ENCODE assay signal across 22 mouse cellular contexts in genomic region chr4:134352929-134353328, GRCm38 (mm10). TPM values are rescaled to one million over a fixed set of nuclear protein-coding genes. Genes with fewer than 3 reads are reported as not detected.
"Had no signal": no experiment of that assay in that cellular context is flagged by ENCODE, and none has a peak within 500 bp of the region (broad histone marks: within the 10 kb centered on the region; RNA-seq: fewer than 3 reads in every experiment).

No protein-coding gene starts in this region.

- ATAC-seq: liver, postnatal 0 days; lung, postnatal 0 days; midbrain, embryonic 13.5 days; midbrain, embryonic 16.5 days had no signal

- H3K9ac ChIP-seq: limb, embryonic 12.5 days; limb, embryonic 15.5 days; liver, embryonic 14.5 days; liver, postnatal 0 days; lung, embryonic 14.5 days; midbrain, embryonic 13.5 days; neural tube, embryonic 13.5 days had no signal

- DNase-seq: left cerebral cortex, postnatal 4 days; liver, postnatal 0 days; lung, embryonic 14.5 days; retina, postnatal 1 day; right cerebral cortex, postnatal 25 days; thymus, adult 18-20 months; thymus, postnatal 36 days had no signal

- H3K4me2 ChIP-seq: limb, embryonic 12.5 days; limb, embryonic 15.5 days; liver, embryonic 11.5 days; lung, embryonic 14.5 days; midbrain, embryonic 13.5 days; neural tube, embryonic 13.5 days had no signal

- H3K27ac ChIP-seq: limb, embryonic 12.5 days; limb, embryonic 15.5 days; liver, embryonic 14.5 days; macrophage; midbrain, embryonic 13.5 days; neural tube, embryonic 13.5 days had no signal

- H3K9me3 ChIP-seq: limb, embryonic 12.5 days; limb, embryonic 15.5 days; midbrain, embryonic 13.5 days; neural tube, embryonic 13.5 days had no signal

- H3K4me3 ChIP-seq: limb, embryonic 12.5 days; limb, embryonic 15.5 days; midbrain, embryonic 13.5 days; myocyte; neural tube, embryonic 13.5 days had no signal

- H3K36me3 ChIP-seq: limb, embryonic 12.5 days; limb, embryonic 15.5 days; midbrain, embryonic 13.5 days; neural tube, embryonic 13.5 days had no signal

RNA-seq across cellular contexts. Expression of gene Slc30a2, which starts 9.9 kb away (rescaled TPM):
- total RNA-seq: layer of hippocampus, postnatal 14 days; left cerebral cortex, postnatal 4 days; monocyte, adult 5-6 weeks; neutrophil, adult 5-6 weeks had no signal
- polyA plus RNA-seq: liver, embryonic 11.5 days; liver, postnatal 0 days; macrophage had no signal

RNA-seq across cellular contexts. Expression of gene Extl1, which starts 30.7 kb away (rescaled TPM):
- total RNA-seq: monocyte, adult 5-6 weeks had no signal

RNA-seq across cellular contexts. Expression of gene Trim63, which starts 38.0 kb away (rescaled TPM):
- total RNA-seq: layer of hippocampus, adult 18-20 months; megakaryocyte, adult 5-6 weeks; monocyte, adult 5-6 weeks; neutrophil, adult 5-6 weeks had no signal
- polyA plus RNA-seq: lung, embryonic 14.5 days; macrophage had no signal
